Mouse (Mus musculus) gastrocnemius, adult 2 months (tissue): Measurements from ENCODE around the gene Flnb. TPM values are rescaled to one million over a fixed set of nuclear protein-coding genes. Genes with fewer than 3 reads are reported as not detected.

Experiments used
- DNase-seq: peaks from one replicate; pipeline ENCODE4 v3.0.0; 2022
- H3K27ac ChIP-seq: fragments of 200-600 bp; 2 replicates; pipeline ENCODE4 v1.8.1; 2022; ENCODE audit warnings: mild to moderate bottlenecking
- H3K4me3 ChIP-seq: fragments of 200-600 bp; 2 replicates; pipeline ENCODE4 v1.8.1; 2022; ENCODE audit warnings: mild to moderate bottlenecking, moderate library complexity
- CTCF ChIP-seq: fragments of 200-600 bp; IDR thresholded peaks from 2 replicates; pipeline ENCODE4 v1.8.1; 2022; ENCODE audit warnings: antibody characterized with exemption, mild to moderate bottlenecking, moderate library complexity
- intact Hi-C: fragments of 180-260 bp; cut with DNase I; formaldehyde crosslinking; loops from one replicate; pipeline ENCODE4 v1.15.1; 2025
- total RNA-seq, 2 experiments: library from RNA; stranded (reverse); gene quantifications; 2 replicates each; pipeline ENCODE4 v1.2.3; 2021

The Flnb gene
- total RNA-seq, 2 experiments from 2014 or later: 6.0 to 11.0 TPM

DNA sequence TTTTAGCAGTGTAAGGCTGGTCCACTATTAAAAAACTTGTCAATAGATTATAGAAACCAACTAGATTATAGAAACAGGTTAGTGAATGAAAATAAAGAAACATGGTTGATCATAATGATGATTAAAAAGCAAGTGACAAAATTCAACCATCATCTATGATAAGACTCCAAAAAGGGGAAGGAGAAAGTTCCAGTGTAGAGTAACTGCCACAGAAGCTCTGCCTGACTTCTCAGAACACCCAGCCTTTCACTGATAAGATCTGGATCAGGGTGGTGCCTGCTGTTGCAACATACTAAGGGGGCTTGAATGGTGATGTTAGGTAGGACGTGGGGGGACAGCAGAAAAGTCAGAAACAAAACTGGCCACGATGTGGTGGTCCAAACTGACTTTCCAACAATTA is 60.2 kb downstream of the Flnb start:
- DNase-seq: no peak
- TF ChIP-seq CTCF: no peak
- Histone ChIP-seq H3K27ac (no peak overlapping the region), H3K4me3 (no peak overlapping the region)
- intact Hi-C loops: no loop called here

- DNase-seq: no peak
- intact Hi-C loops: no loop called here
- TF ChIP-seq CTCF: no peak
- Histone ChIP-seq H3K4me3 (no peak overlapping the region), H3K27ac (no peak overlapping the region)
These were observed 62.6 kb downstream of the Flnb start for GRCm38 (mm10) chr14:7880389-7880788.

GRCm38 (mm10) chr14:7881533-7881932 is 63.8 kb downstream of the Flnb start:
- Histone ChIP-seq H3K27ac (no peak overlapping the region), H3K4me3 (no peak overlapping the region)
- intact Hi-C loops: no loop called here
- no peak for TF ChIP-seq CTCF
- DNase-seq: no peak

GRCm38 (mm10) chr14:7882050-7882449 is 64.3 kb downstream of the Flnb start:
- no peak for DNase-seq
- TF ChIP-seq CTCF: no peak
- Histone ChIP-seq H3K27ac (no peak overlapping the region), H3K4me3 (no peak overlapping the region)
- intact Hi-C loops: no loop called here

DNA sequence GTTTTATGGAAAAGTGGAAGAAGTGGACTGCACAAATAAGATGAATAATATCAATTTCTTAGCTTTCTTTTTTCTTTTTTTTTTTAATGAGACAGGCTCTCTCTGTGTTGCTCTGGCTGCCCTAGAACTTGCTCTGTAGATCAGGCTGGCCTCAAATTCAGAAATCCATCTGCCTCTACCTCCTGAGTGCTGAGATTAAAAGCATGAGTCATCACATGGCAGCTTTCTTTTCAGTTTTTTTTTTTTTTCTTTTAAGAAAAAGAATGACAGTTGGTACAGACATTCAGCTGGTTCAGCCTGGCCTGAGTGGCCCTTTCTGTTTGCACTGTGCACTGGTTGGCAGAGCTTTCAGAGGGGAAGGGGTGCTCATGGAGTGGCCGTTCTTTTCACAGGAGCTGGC is 66.4 kb downstream of the Flnb start:
- H3K4me3 ChIP-seq: no peak overlapping the region
- H3K27ac ChIP-seq: no peak overlapping the region
- no peak for DNase-seq
- intact Hi-C loops: no loop called here
- no peak for TF ChIP-seq CTCF

DNA sequence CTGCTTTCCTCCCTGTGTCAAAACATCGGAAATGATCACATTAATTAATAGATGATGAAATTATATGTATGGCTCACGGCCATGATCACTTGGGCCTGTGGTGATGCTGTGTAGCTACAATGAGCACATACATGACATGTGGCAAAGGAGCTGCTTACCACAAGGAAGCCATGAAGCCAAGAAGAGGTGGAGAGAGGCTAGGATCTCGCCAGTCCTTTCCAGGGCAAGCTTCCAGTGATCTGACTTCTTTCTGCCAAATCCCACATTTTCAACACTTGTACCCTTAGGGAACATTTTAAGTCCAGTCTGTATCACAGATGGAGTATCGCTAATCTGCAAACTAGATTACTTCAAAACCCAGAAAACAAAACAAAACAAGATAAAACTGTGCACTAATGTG is 67.1 kb downstream of the Flnb start:
- no peak for TF ChIP-seq CTCF
- Histone ChIP-seq H3K4me3 (no peak overlapping the region), H3K27ac (no peak overlapping the region)
- no peak for DNase-seq
- intact Hi-C loops: no loop called here

- Histone ChIP-seq H3K27ac (no peak overlapping the region), H3K4me3 (no peak overlapping the region)
- no peak for TF ChIP-seq CTCF
- DNase-seq: no peak
- intact Hi-C loops: no loop called here
These were observed 67.8 kb downstream of the Flnb start for GRCm38 (mm10) chr14:7885540-7885939.

- Histone ChIP-seq H3K4me3 (no peak overlapping the region), H3K27ac (no peak overlapping the region)
- no peak for TF ChIP-seq CTCF
- intact Hi-C loops: no loop called here
- DNase-seq: no peak
These were observed 68.3 kb downstream of the Flnb start for GRCm38 (mm10) chr14:7886008-7886407.

DNA sequence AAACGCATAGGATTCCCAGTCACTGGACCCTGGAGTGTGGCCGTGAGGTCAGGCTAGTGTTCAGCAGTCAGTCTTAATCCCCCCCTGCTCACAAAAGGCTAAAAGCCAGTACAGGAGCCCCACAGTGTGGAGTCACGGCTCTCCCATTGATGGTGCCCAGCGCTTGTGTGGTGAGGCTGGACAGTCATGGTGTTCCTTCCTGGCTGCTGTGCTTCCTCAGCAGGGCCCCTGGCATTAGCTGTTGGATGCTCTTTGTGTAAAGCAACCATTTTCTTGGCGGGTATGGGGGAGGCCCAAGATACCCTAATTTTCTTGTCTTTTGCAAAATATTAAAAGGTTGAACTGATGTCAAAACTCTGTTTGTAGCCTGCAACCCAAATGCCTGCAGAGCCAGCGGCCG is 69.4 kb downstream of the Flnb start:
- no peak for DNase-seq
- Histone ChIP-seq H3K4me3 (no peak overlapping the region), H3K27ac (no peak overlapping the region)
- no peak for TF ChIP-seq CTCF
- intact Hi-C loops: no loop called here

GRCm38 (mm10) chr14:7888294-7888693 is 70.5 kb downstream of the Flnb start:
- Histone ChIP-seq H3K27ac (no peak overlapping the region), H3K4me3 (no peak overlapping the region)
- DNase-seq: no peak
- TF ChIP-seq CTCF: no peak
- intact Hi-C loops: no loop called here

GRCm38 (mm10) chr14:7888811-7889651 is 71.3 kb downstream of the Flnb start:
- H3K4me3 ChIP-seq: no peak overlapping the region
- no peak for TF ChIP-seq CTCF
- DNase-seq: peak; percentile 25
- H3K27ac ChIP-seq: peak overlapping the region; percentile 24; the same call in 1 of the 2 replicates
- intact Hi-C loops: no loop called here

GRCm38 (mm10) chr14:7889834-7890233 is 72.1 kb downstream of the Flnb start:
- intact Hi-C loops: loop anchor here (5.0 kb wide), 1 partner anchor 38 kb away; no protein-coding TSS in a partner anchor
- no peak for DNase-seq
- TF ChIP-seq CTCF: no peak
- Histone ChIP-seq H3K27ac (no peak overlapping the region), H3K4me3 (no peak overlapping the region)

DNA sequence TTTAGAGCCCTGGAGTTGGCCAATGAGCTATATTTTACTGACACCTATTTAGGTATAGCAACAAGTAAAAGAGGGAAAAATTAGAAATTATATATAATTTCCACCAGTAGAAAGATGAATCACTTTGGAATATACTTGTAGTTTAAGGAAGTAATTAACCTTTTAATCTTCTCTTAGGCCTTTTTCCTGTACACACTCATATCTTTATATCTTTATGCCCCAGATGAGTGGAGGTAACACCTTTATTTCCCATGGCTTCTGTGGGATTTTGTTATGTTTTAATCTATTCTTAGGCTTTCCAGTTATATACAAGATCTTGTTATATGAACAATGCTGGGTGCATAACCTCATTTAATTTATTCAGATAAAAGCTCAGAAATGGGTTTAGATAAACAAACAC is 73.6 kb downstream of the Flnb start:
- intact Hi-C loops: loop anchor here (5.0 kb wide), 1 partner anchor 39 kb away; no protein-coding TSS in a partner anchor
- no peak for DNase-seq
- no peak for TF ChIP-seq CTCF
- H3K4me3 ChIP-seq: no peak overlapping the region
- no peak overlapping the region for H3K27ac ChIP-seq

- intact Hi-C loops: no loop called here
- H3K4me3 ChIP-seq: no peak overlapping the region
- no peak overlapping the region for H3K27ac ChIP-seq
- DNase-seq: no peak
- no peak for TF ChIP-seq CTCF
These were observed 78.4 kb downstream of the Flnb start for GRCm38 (mm10) chr14:7896126-7896525.
